Mouse (Mus musculus) heart, adult 18-20 months (tissue): ENCODE measurements around the gene Emcn. TPM values are rescaled to one million over a fixed set of nuclear protein-coding genes. Genes with fewer than 3 reads are reported as not detected.

ENCODE experiments used
- DNase-seq, 2 experiments: peaks; one replicate each; pipeline ENCODE4 v3.0.0; 2021 to 2022; ENCODE audit warnings: mixed read lengths in 1 of 2
- long read RNA-seq, 2 experiments: library from polyadenylated mRNA; stranded (forward); transcript quantifications; one replicate each; pipeline ENCODE4 v2.0.0; 2021
- total RNA-seq, 2 experiments: library from RNA; stranded (reverse); gene quantifications; 2 replicates each; pipeline ENCODE4 v1.2.3; 2021

Gene Emcn
- 10 to 100 TPM; 38.0 to 39.2 TPM for total RNA-seq
- long read RNA-seq, experiment 1, transcript Emcn-202 (12 exons, 2,588 nt): major isoform, 16 of 23 reads
- long read RNA-seq, experiment 1, partial matches to known transcripts: 6 of 23 reads
- long read RNA-seq, experiment 1, other reads (novel, unspliced or antisense): 1 of 23 reads
- long read RNA-seq, experiment 2, transcript Emcn-202 (12 exons, 2,588 nt): major isoform, 6 of 11 reads
- long read RNA-seq, experiment 2, partial matches to known transcripts: 2 of 11 reads
- long read RNA-seq, experiment 2, other reads (novel, unspliced or antisense): 2 of 11 reads

DNA sequence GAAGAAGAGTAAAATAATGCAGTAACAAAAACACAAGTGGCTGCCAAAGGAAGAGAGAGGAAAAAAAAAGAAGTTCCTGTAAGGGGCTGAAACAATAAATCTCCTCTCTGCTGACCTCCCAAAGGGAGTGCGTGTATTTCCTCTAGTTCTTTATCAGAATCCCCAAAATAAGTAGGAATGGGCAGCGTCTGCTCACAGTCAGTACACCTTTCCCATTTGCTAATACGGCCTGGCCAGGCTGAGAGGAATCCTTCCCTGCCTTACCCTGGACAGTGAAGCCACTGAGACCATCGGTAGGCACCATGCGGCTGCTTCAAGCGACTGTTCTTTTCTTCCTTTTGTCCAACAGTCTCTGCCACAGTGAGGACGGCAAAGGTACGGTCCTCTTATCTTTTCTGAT is at the start of gene Emcn:
Gene Emcn, plus strand, starts transcription at position 130 of the 400 bp plus-strand sequence.
- peak; percentile 51 to 57 for DNase-seq

- DNase-seq: peak; percentile 34 to 63
These were observed 47.7 kb upstream of the Emcn start for GRCm38 (mm10) chr3:137293174-137293591.

- no peak for DNase-seq
These were observed 42.6 kb upstream of the Emcn start for GRCm38 (mm10) chr3:137298230-137298629.

- DNase-seq: no peak
These were observed 40.7 kb upstream of the Emcn start for GRCm38 (mm10) chr3:137300210-137300609.

GRCm38 (mm10) chr3:137301195-137301594 is 39.7 kb upstream of the Emcn start:
- no peak for DNase-seq

DNA sequence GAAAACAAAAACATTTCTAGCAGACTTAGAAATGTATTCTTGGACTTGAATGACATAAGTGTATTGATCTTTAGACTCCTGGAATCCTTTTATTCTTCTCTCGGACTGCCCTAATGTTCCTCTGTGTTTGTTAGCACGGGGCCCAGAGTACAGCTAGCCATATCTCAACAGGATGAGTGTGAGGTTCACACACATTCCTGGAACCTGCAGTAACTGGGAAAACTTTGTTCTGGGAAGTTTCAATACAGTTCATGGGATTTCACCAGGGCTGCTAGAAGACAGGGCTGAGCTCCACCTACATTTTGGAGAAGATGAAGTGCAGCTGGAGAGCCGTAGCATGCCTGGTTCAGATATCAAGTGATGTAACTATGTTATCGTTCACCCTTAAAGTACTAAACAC is 38.1 kb upstream of the Emcn start:
- peak; percentile 23 to 49 for DNase-seq

DNA sequence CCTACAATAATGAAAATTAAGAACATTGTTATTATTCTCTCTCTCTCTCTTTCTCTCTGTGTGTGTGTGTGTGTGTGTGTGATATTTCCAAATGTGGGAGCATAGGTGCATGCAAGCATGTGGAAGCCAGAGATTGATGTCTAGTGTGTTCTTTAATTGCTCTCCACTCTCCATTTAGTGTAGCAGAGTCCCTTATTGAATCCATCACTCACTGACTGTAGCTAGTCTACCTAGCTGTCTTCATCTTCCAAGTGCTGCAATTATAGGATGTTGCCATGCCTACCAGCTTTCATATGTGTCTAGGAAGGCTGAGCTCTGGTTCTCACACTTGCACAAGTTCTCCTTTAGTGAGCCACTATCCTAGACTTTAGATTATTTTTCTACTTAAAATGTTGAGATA is 30.9 kb upstream of the Emcn start:
- no peak for DNase-seq

- no peak for DNase-seq
These were observed 28.3 kb upstream of the Emcn start for GRCm38 (mm10) chr3:137312540-137312939.

DNA sequence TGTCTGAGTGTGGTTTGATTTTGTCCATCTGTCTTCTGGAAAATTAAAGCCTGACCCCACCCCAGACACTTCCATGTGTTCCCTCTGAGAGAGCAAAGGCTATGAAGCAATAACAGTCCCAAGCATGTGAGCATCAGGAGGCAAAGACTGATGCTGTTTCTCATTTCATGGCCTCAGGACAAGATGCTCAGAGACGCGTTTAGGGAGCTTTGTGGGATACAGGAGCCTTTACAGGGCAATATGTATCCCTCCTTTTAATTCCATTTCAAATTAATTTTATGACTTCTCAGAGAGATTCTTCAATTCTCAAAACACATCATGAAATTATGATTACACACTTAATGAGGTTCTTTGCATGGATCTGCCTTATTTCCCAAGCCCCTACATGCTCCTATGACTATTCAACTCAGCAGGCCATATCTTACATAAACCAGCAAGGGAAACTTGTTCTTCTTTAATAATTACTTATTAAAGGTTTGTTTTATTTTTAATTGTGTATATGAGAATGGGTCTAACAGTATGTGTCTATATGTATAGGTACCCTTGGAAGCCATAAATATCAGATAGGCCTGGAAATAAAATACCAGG is 27.0 kb upstream of the Emcn start:
- no peak for DNase-seq

DNA sequence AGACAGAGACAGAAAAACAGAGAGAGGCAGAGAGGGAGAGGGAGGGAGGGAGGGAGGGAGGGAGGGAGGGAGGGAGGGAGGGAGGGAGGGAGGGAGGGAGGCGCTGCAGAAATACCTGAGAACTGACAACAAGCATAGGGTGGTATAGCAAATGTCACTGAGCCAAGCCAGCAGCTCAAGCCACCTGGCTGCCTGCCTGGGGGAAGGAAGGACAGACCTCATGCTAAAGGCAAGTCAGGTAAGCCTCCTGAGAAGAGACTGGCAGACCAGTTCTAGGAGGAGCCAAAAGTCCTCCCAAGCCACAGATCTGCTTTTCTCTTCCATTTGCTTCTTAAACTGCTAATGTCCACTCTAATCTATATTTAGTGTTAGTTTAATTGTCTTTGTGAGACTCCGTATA is 22.5 kb upstream of the Emcn start:
- no peak for DNase-seq

- DNase-seq: peak in 1 of 2 experiments; percentile 24
These were observed 20.9 kb upstream of the Emcn start for GRCm38 (mm10) chr3:137319950-137320349.

DNA sequence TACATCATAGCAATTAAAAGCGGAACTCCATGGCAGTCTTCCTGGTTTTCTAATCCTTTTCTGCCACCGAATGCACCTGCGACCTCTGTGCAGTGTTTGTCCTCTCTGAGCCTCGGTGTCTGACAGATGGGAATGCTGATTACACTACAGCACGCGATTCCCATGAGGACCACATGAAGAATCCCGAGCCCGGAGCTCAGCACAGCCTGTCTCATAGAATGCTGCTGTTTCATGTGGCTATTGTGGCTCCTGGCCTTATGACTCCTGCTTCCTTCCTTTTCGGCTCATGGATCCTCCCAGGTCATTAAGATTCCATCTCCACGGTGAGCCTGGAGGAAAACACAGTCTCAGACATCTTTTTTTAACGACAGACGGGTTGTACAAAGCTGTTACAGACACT is 18.6 kb upstream of the Emcn start:
- peak; percentile 44 to 77 for DNase-seq

- no peak for DNase-seq
These were observed 11.0 kb upstream of the Emcn start for GRCm38 (mm10) chr3:137329898-137330297.

- DNase-seq: no peak
These were observed 9.9 kb upstream of the Emcn start for GRCm38 (mm10) chr3:137330950-137331349.

GRCm38 (mm10) chr3:137332531-137332930 is 8.3 kb upstream of the Emcn start:
- DNase-seq: no peak

GRCm38 (mm10) chr3:137335957-137336356 is 4.9 kb upstream of the Emcn start:
- DNase-seq: no peak

GRCm38 (mm10) chr3:137343446-137343845 is 2.6 kb downstream of the Emcn start:
- DNase-seq: peak in 1 of 2 experiments; percentile 31

GRCm38 (mm10) chr3:137351882-137352281 is 11.0 kb downstream of the Emcn start:
- DNase-seq: no peak

DNA sequence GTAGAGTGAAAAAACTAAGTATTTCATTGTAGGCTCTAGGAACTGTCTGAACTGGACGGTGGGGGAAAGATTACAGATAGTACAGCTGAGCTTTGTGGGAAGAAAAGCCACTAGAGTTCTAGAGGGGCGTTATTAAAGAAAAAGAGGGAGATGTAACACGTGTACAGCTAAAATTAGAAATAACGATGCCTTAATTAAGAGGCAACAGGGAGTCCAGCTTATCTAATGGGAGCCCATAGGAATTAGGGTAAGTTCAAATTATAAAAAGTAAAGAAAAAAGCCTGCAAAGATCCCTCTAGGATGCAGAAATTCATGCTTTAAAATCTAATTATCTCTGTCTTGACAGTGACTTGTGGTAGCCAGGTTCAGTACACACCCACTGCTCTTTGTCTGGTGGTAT is 15.8 kb downstream of the Emcn start:
- DNase-seq: no peak

DNA sequence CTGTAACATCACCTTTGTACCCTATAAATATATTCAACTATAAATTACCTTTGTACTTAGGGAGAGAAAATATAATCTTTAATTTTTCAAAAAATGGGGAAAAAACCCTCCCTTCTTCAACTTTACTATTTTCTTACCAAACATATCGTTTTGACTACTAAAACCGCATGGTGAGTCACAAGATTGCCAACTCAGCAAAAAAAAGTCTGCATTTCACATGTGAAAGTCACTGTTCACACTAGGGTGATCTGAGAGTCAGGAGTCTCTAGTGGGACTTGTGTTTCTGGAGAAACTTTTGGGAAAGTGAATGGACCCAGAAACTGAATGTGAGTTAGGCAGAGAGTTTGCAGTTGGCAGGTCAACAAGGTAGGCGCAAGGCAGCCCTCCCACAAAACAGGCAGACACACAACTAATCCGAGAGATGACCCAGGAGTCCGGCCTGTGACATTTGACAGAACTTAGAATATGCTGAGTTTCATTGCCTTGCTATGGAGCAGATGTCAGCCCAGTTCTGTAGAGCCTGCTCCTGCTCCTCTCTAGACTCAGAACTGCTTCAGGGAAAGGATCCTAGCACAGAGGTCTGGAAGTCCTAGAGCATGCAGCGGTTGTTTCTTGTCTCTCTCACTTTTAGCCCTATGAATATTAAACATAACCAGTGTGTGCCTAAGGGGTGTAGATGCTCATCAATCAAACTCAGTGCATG is 26.4 kb downstream of the Emcn start:
- DNase-seq: no peak

GRCm38 (mm10) chr3:137367826-137368325 is 27.0 kb downstream of the Emcn start:
- DNase-seq: no peak

DNA sequence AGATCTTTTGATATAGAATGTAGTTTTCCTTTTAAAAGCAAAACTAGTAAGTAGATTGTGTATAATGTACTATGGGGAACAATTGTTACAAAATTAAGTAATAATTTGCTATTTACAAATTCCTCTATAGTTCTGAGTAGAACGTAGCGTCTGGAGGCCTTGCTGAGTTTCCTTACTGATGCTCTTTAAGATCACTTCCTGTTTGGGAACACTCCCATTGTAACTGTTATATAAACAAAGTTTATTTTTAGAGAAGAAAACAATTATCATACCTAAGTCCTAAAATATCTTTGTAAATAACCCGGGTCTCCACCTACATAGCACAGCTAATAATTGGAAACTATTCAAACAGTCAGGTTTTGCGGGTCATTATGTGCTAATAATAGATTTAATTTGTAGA is 32.0 kb downstream of the Emcn start:
- no peak for DNase-seq

DNA sequence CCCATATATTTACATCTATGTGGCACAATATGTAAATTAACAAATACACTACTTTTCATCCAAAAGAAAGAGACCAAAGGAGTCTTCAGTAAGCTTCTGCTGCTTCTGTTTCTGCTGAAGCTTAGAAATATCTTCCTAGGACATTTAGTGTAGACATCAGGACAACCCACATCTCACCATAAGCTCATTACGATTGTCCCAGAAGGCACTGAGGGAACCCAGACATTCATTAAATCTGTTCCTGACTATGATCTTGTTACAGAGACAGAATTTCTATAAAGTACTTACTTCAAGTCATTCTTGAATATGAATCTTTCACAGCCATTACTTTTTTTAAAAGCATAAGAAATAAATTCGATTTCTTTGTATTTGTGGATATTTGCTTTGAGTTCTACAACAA is 41.4 kb downstream of the Emcn start:
- DNase-seq: no peak
